Mouse (Mus musculus) kidney, adult 2 months (tissue): ENCODE data around the gene Ctbp2.

Experiments
- CTCF ChIP-seq: fragments of 200-500 bp; conservative IDR thresholded peaks from 2 replicates; pipeline ENCODE4 v1.5.1; 2011; ENCODE audit warnings: low read depth, mild to moderate bottlenecking, control low read depth, low read length, moderate library complexity, mixed read lengths; ENCODE audit not compliant: insufficient read depth, insufficient read length
- POLR2A ChIP-seq: fragments of 200-500 bp; IDR thresholded peaks from one replicate; pipeline ENCODE4 v1.6.1; 2011; ENCODE audit warnings: low read depth, low read length, control low read depth

DNA sequence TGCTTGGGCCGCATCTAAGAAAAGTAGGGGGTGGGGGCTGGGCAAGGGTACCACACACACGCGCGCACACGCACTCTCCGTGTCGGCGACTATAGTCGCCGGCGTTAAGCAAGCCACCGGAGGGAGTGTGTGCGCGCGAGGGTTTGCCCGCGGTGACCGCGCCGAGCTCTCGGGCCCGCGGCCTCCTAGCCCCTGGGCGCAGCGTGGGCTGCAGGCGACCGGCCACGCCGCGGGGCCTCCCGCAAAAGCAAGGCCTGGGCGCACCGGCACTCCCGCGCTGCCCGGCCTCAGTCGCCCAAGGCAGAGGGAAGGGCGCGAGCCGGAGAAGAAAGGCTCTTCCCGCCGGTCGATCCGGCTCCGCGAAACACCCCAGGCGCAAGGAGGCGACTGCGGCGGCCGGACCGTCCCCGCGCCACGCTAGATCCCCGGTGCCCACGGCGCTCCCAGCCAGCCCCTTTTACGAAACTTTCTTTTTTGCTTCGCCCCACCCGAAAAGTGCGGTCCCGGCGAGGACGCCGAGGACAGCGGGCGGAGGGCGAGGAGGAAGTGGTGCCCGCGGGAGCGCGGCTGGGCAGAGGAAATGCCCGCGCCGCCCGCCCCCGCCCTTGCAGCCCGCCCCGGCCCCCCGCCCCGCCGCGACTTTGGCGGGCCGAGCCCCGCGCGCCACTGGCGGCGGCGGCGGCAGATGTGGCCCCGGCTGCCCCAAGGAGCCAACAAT, 2.3 kb downstream of the Ctbp2 start:
- TF ChIP-seq CTCF (no peak), POLR2A (no peak)
